Comparison of ENCODE assay signal across 8 mouse cellular contexts in the genomic region with DNA sequence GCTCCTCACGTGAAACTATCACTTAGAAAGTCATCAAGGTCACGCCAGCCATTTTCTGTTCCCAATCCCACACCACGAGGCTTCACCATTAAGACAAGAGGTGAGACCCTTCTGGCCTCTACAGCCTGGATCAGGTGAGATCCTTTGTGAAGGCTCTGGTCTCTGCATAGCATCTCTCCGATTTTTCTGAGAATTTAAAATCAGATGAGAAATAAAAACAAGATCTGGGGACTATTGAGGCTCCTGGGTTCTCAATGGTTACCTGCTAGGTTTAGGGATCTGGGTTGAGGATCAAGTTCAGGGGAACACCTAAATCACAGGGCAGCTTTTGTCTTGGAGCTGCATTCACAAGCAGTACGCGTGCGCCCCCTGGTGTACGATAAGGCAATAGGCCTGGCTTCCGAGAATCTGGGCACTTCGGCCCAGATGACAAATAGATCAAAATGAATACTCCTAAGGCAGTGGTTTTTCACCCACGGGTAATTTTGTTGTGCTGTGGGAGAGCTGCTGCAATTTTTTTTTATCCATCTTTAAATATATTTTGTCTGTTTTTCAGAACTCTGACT. TPM values are rescaled to one million over a fixed set of nuclear protein-coding genes. Genes with fewer than 3 reads are reported as not detected.
A peak's percentile ranks its signal among the peaks of the same experiment; 100 is the strongest.
DNase-seq lines count a peak whose midpoint lies in the region; ATAC-seq and TF ChIP-seq lines count a peak whose summit lies in the region.

No protein-coding gene starts in this region.

- intact Hi-C loops in gastrocnemius, postnatal 14 days (cut with DNase I; ENCODE audit: low total_unique reads): no loop called here

- in situ Hi-C loops in Patski (cut with MboI; ENCODE audit: low pct_unique_long_range_greater_than_20kb): loop anchor here (5.0 to 10.0 kb wide), 3 partner anchors 76 to 358 kb away; no protein-coding TSS in a partner anchor

- no peak for TF ChIP-seq CTCF in Patski (IDR thresholded peaks at IDR 0.05)

- POLR2A ChIA-PET in Patski (lab: Charles Lee): no interaction called here

- CTCF ChIA-PET in Patski (lab: Charles Lee): interaction anchor here (0.6 to 1.4 kb wide), 5 partner anchors 38 to 209 kb away, joined by 3 to 5 read pairs (median 4); no protein-coding TSS in a partner anchor

- no peak for ATAC-seq in cerebellum, adult (ENCODE audit: insufficient number of reproducible peaks, low FRiP score, low TSS enrichment)
- no peak for ATAC-seq in Patski
- peak; percentile 69 for ATAC-seq in megakaryocyte progenitor cell, adult 5-6 weeks (replicated peaks; ENCODE audit: poor library complexity)

- peak; percentile 73 for DNase-seq in cerebellum, adult 11 months
- peak; percentile 15 for DNase-seq in Patski (ENCODE audit: low read depth, low spot score)
- peak; percentile 92 to 94 for DNase-seq in cerebellum, postnatal 10 days
- peak; percentile 78 for DNase-seq in gastrocnemius, postnatal 14 days
- peak; percentile 66 to 90 for DNase-seq in layer of hippocampus, postnatal 25 days (ENCODE audit: extremely low spot score in 1 of 2, low spot score in 1 of 2)
- DNase-seq in spleen, postnatal 14 days (ENCODE audit: low spot score in 2 of 2): peak; percentile 33 to 73

- no peaks in the 10 kb centered on the region for H3K27me3 ChIP-seq in Patski

RNA-seq across cellular contexts. Expression of a gene that starts 1.6 kb away (rescaled TPM):
- 5.9 TPM for polyA plus RNA-seq in Patski (2021)
- 10 to 100 TPM in 1 of 2 experiments, 1 to 10 TPM in 1; 7.7 to 11.7 TPM for total RNA-seq in gastrocnemius, postnatal 14 days (2021)
- 10 to 100 TPM; 86.9 to 88.0 TPM for total RNA-seq in layer of hippocampus, postnatal 25 days (2021)
- 0.07 TPM in 1 of 2 replicates, not detected in the other for total RNA-seq in megakaryocyte progenitor cell, adult 5-6 weeks (2015)
- 0.24 TPM in 1 of 2 replicates, not detected in the other for total RNA-seq in megakaryocyte progenitor cell, adult 5-6 weeks (2017)

Comparison
In these comparisons a context has a peak if more than half of its experiments do, and no peak if none do; other contexts are left out.
1. DNase-seq: peak in every context shown above with its lines; median percentile 93 in cerebellum, postnatal 10 days; 78 in gastrocnemius, postnatal 14 days; 78 in layer of hippocampus, postnatal 25 days; 73 in cerebellum, adult 11 months; 53 in spleen, postnatal 14 days; 15 in Patski.
2. RNA of a gene that starts 1.6 kb away (total RNA-seq): 86.9 to 88.0 TPM in layer of hippocampus, postnatal 25 days and 7.7 to 11.7 TPM in gastrocnemius, postnatal 14 days; 0.07 to 0.24 TPM in megakaryocyte progenitor cell, adult 5-6 weeks; every median in the first group is over 4 times any median in the second.